Mouse (Mus musculus): ENCODE measurements around the gene Pim3. TPM values are rescaled to one million over a fixed set of nuclear protein-coding genes. Genes with fewer than 3 reads are reported as not detected.

Pim3 gene
- polyA plus RNA-seq, 1 experiment from 2014 or later: 42.0 TPM

- Histone ChIP-seq H3K27ac (ENCODE audit: low read depth, low read length) (no peak overlapping the region), H3K27me3 (ENCODE audit: control insufficient read depth, insufficient read depth, low read length) (no peaks in the 10 kb centered on the region), H3K4me3 (ENCODE audit: low read depth, low read length) (no peak overlapping the region), H3K9me3 (ENCODE audit: control insufficient read depth, low read length) (no peaks in the 10 kb centered on the region), H3K9ac (ENCODE audit: low read length) (no peak overlapping the region), H3K4me2 (ENCODE audit: low read depth, low read length, severe bottlenecking) (no peak overlapping the region), H3K4me1 (replicated peaks; ENCODE audit: control insufficient read depth, insufficient read depth, low read length) (peaks cover 6% of the 10 kb centered on the region; the same call in 1 of the 2 replicates), H3K36me3 (ENCODE audit: control insufficient read depth, insufficient read depth, low read length) (no peaks in the 10 kb centered on the region)
- DNase-seq (ENCODE audit: low spot score) (no peak), ATAC-seq (replicated peaks; ENCODE audit: low FRiP score) (no peak)
- 89% methylated on average over 3 of the region's 3 CpGs for WGBS
Measured at GRCm38 (mm10) chr15:88841580-88842299, 20.2 kb upstream of the Pim3 start.

DNA sequence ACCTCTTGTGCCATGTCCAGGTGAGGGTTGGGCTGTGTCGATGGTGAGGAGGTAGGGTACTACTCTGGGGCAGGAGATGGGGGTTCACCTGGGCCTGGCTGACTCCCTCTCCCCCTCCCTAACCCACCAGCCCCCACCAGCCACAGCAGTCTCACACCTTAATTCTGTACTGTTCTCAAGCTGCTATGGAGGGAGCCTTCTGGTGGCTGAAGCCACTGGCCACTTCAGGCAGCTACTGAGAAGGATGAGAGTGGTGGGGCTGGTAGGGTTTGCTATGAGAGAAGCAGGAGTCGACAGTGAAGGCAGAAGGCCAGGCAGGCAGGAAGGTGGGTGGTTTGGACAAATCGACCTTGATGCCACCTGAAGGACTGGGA is 19.7 kb upstream of the Pim3 start:
- no peak overlapping the region for H3K4me2 ChIP-seq (ENCODE audit: low read depth, low read length, severe bottlenecking)
- 82% methylated on average over 3 of the region's 3 CpGs for WGBS
- DNase-seq (ENCODE audit: low spot score) (no peak), ATAC-seq (replicated peaks; ENCODE audit: low FRiP score) (no peak)
- no peak overlapping the region for H3K27ac ChIP-seq (ENCODE audit: low read depth, low read length)
- no peaks in the 10 kb centered on the region for H3K9me3 ChIP-seq (ENCODE audit: control insufficient read depth, low read length)
- H3K27me3 ChIP-seq (ENCODE audit: control insufficient read depth, insufficient read depth, low read length): no peaks in the 10 kb centered on the region
- no peak overlapping the region for H3K9ac ChIP-seq (ENCODE audit: low read length)
- peaks cover 6% of the 10 kb centered on the region; the same call in 1 of the 2 replicates for H3K4me1 ChIP-seq (replicated peaks; ENCODE audit: control insufficient read depth, insufficient read depth, low read length)
- H3K4me3 ChIP-seq (ENCODE audit: low read depth, low read length): no peak overlapping the region
- H3K36me3 ChIP-seq (ENCODE audit: control insufficient read depth, insufficient read depth, low read length): no peaks in the 10 kb centered on the region

GRCm38 (mm10) chr15:88843486-88844097 is 18.4 kb upstream of the Pim3 start:
- 59% methylated on average over 8 of the region's 8 CpGs for WGBS
- no peak overlapping the region for H3K4me3 ChIP-seq (ENCODE audit: low read depth, low read length)
- no peak overlapping the region for H3K27ac ChIP-seq (ENCODE audit: low read depth, low read length)
- H3K4me2 ChIP-seq (ENCODE audit: low read depth, low read length, severe bottlenecking): no peak overlapping the region
- DNase-seq (ENCODE audit: low spot score): no peak
- H3K36me3 ChIP-seq (ENCODE audit: control insufficient read depth, insufficient read depth, low read length): no peaks in the 10 kb centered on the region
- no peaks in the 10 kb centered on the region for H3K27me3 ChIP-seq (ENCODE audit: control insufficient read depth, insufficient read depth, low read length)
- ATAC-seq (replicated peaks; ENCODE audit: low FRiP score): 0 out of 2 replicates have a peak, but pooled peaks have one; percentile 29
- H3K4me1 ChIP-seq (replicated peaks; ENCODE audit: control insufficient read depth, insufficient read depth, low read length): peaks cover 6% of the 10 kb centered on the region; the same call in 1 of the 2 replicates
- H3K9me3 ChIP-seq (ENCODE audit: control insufficient read depth, low read length): no peaks in the 10 kb centered on the region
- H3K9ac ChIP-seq (ENCODE audit: low read length): no peak overlapping the region

DNA sequence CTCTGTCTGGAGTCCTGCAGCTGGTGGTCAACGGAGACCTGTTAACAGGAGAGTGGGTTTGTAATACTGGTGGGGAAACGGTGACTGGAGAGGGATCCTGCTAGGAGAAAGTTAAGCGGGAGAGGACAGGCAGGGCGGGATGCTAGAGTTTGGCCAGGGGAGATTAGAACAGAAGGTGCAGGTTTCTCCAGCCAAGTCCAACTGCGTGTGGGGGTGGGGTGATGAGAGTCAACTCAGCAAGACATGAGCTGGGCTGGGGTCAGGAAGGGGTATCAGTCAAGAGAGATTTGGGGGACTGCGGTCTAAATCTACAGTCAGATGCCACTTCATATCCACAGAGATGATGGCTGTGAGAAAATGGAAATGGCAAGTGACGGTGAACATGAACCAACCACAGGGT is 17.0 kb upstream of the Pim3 start:
- no peak overlapping the region for H3K4me3 ChIP-seq (ENCODE audit: low read depth, low read length)
- no peak overlapping the region for H3K4me2 ChIP-seq (ENCODE audit: low read depth, low read length, severe bottlenecking)
- H3K9me3 ChIP-seq (ENCODE audit: control insufficient read depth, low read length): no peaks in the 10 kb centered on the region
- DNase-seq (ENCODE audit: low spot score) (no peak), ATAC-seq (replicated peaks; ENCODE audit: low FRiP score) (no peak)
- no peak overlapping the region for H3K27ac ChIP-seq (ENCODE audit: low read depth, low read length)
- no peak overlapping the region for H3K9ac ChIP-seq (ENCODE audit: low read length)
- whole genome bisulfite sequencing: 94% methylated on average over 7 of the region's 7 CpGs
- H3K27me3 ChIP-seq (ENCODE audit: control insufficient read depth, insufficient read depth, low read length): no peaks in the 10 kb centered on the region
- 0 out of 2 replicates have a peak, but pooled peaks cover 2% of the 10 kb centered on the region for H3K4me1 ChIP-seq (replicated peaks; ENCODE audit: control insufficient read depth, insufficient read depth, low read length)
- H3K36me3 ChIP-seq (ENCODE audit: control insufficient read depth, insufficient read depth, low read length): no peaks in the 10 kb centered on the region

GRCm38 (mm10) chr15:88848661-88849060 is 13.3 kb upstream of the Pim3 start:
- DNase-seq (ENCODE audit: low spot score): no peak
- no peaks in the 10 kb centered on the region for H3K4me1 ChIP-seq (replicated peaks; ENCODE audit: control insufficient read depth, insufficient read depth, low read length)
- WGBS: 91% methylated on average over 1 of the region's 1 CpGs
- no peak overlapping the region for H3K27ac ChIP-seq (ENCODE audit: low read depth, low read length)
- no peak overlapping the region for H3K9ac ChIP-seq (ENCODE audit: low read length)
- H3K4me3 ChIP-seq (ENCODE audit: low read depth, low read length): no peak overlapping the region
- H3K36me3 ChIP-seq (ENCODE audit: control insufficient read depth, insufficient read depth, low read length): no peaks in the 10 kb centered on the region
- no peak for ATAC-seq (replicated peaks; ENCODE audit: low FRiP score)
- no peaks in the 10 kb centered on the region for H3K9me3 ChIP-seq (ENCODE audit: control insufficient read depth, low read length)
- H3K27me3 ChIP-seq (ENCODE audit: control insufficient read depth, insufficient read depth, low read length): no peaks in the 10 kb centered on the region
- no peak overlapping the region for H3K4me2 ChIP-seq (ENCODE audit: low read depth, low read length, severe bottlenecking)

GRCm38 (mm10) chr15:88849621-88850020 is 12.4 kb upstream of the Pim3 start:
- H3K36me3 ChIP-seq (ENCODE audit: control insufficient read depth, insufficient read depth, low read length): no peaks in the 10 kb centered on the region
- no peaks in the 10 kb centered on the region for H3K4me1 ChIP-seq (replicated peaks; ENCODE audit: control insufficient read depth, insufficient read depth, low read length)
- H3K27me3 ChIP-seq (ENCODE audit: control insufficient read depth, insufficient read depth, low read length): no peaks in the 10 kb centered on the region
- DNase-seq (ENCODE audit: low spot score) (no peak), ATAC-seq (replicated peaks; ENCODE audit: low FRiP score) (no peak)
- H3K9ac ChIP-seq (ENCODE audit: low read length): no peak overlapping the region
- H3K4me3 ChIP-seq (ENCODE audit: low read depth, low read length): no peak overlapping the region
- H3K4me2 ChIP-seq (ENCODE audit: low read depth, low read length, severe bottlenecking): no peak overlapping the region
- no peak overlapping the region for H3K27ac ChIP-seq (ENCODE audit: low read depth, low read length)
- WGBS: 78% methylated on average over 2 of the region's 2 CpGs
- H3K9me3 ChIP-seq (ENCODE audit: control insufficient read depth, low read length): no peaks in the 10 kb centered on the region

DNA sequence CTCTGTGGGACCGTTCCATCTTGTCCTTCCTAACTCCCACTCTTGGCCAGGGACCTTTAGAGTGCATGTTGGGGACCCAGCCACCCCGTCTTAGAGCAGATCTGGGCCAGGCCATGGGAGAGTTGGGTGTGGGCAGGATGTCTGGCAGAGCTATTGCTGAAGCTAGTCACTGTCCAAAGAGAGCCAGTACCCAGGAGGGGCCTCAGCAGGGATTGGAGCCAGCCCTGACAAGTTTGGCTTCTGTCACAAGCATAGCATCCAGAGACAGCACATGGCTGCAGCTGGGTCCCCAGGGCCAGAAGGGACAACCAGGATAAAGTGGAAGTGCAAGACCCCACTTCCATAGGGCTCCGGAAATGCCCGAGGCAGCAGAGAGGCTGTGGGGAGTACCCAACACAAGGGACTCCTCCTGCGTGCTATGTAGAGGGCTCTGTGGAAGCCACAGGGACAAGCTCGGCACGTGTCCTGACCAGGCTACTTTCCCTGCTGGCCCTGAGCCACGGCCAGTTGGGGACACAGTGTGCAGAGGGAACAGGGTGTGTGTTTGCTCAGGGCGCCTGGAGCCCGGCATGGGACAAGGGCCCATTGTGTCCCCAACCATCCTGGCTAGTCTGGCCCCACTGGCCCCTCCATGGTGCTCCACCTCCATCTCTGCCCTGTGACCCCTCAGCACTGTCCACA is 11.7 kb upstream of the Pim3 start:
- no peaks in the 10 kb centered on the region for H3K4me1 ChIP-seq (replicated peaks; ENCODE audit: control insufficient read depth, insufficient read depth, low read length)

DNA sequence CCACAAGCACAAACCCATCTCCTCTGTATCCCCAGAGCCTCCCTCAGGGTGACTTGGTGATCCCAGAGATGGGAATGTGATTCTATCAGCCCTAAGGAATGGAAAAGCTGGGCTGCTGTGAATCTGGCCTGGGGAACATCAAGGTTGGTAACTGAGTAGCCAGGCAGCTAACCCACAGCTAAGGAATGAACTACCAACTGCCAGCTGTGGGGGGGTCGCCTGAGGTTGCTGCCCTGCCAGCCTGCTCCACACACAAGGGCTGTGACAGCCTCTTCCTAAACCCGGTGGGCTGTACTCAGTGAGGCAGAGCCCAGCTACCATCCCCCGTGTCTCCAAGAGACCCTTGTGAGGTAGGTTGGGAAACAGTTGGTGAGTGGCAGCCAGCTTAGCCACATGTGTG is 10.9 kb upstream of the Pim3 start:
- Histone ChIP-seq H3K9me3 (ENCODE audit: control insufficient read depth, low read length) (no peaks in the 10 kb centered on the region), H3K27me3 (ENCODE audit: control insufficient read depth, insufficient read depth, low read length) (no peaks in the 10 kb centered on the region), H3K36me3 (ENCODE audit: control insufficient read depth, insufficient read depth, low read length) (no peaks in the 10 kb centered on the region), H3K27ac (ENCODE audit: low read depth, low read length) (no peak overlapping the region), H3K9ac (ENCODE audit: low read length) (no peak overlapping the region), H3K4me1 (replicated peaks; ENCODE audit: control insufficient read depth, insufficient read depth, low read length) (no peaks in the 10 kb centered on the region), H3K4me3 (ENCODE audit: low read depth, low read length) (no peak overlapping the region), H3K4me2 (ENCODE audit: low read depth, low read length, severe bottlenecking) (no peak overlapping the region)
- no peak for ATAC-seq (replicated peaks; ENCODE audit: low FRiP score)
- DNase-seq (ENCODE audit: low spot score): no peak
- 64% methylated on average over 3 of the region's 3 CpGs for WGBS

More for the DNA sequence above, 11.7 kb upstream of the Pim3 start:
- H3K9ac ChIP-seq (ENCODE audit: low read length): no peak overlapping the region
- H3K4me3 ChIP-seq (ENCODE audit: low read depth, low read length): no peak overlapping the region
- no peaks in the 10 kb centered on the region for H3K9me3 ChIP-seq (ENCODE audit: control insufficient read depth, low read length)
- no peak for ATAC-seq (replicated peaks; ENCODE audit: low FRiP score)
- no peak overlapping the region for H3K27ac ChIP-seq (ENCODE audit: low read depth, low read length)
- H3K36me3 ChIP-seq (ENCODE audit: control insufficient read depth, insufficient read depth, low read length): no peaks in the 10 kb centered on the region
- WGBS: 67% methylated on average over 10 of the region's 10 CpGs
- no peaks in the 10 kb centered on the region for H3K27me3 ChIP-seq (ENCODE audit: control insufficient read depth, insufficient read depth, low read length)
- no peak for DNase-seq (ENCODE audit: low spot score)
- H3K4me2 ChIP-seq (ENCODE audit: low read depth, low read length, severe bottlenecking): no peak overlapping the region
